Mouse (Mus musculus): Measurements from ENCODE around the gene Lin7c.
"Not testable (repeated sequence)": the region's sequence is repeated elsewhere in the genome, so short reads cannot be mapped to it uniquely, and the experiment has no call there.

Lin7c gene

DNA sequence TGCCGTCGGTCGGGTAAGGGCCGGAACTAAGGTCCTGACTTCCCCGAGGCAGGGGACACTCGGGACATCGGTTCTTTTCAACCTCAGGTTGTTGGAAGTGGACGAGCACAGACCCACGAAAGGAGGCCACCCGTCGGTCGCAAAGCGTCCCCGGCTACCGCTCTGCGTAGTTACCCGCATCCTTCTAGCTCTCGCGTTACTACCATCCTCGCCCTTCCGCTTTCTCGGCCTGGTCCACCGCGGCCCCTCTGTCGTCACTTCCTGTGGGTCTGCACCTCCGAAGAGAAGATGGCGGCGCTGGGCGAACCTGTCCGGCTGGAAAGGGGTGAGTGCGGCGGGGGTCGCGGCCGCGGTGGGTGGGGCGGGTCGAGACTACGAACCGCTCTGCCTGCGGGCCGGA lies at the start of gene Lin7c:
Lin7c (plus strand) TSS at position 257 of the 400 bp plus-strand sequence.
- peak; percentile 94 for DNase-seq (ENCODE audit: low read depth, low spot score)

DNA sequence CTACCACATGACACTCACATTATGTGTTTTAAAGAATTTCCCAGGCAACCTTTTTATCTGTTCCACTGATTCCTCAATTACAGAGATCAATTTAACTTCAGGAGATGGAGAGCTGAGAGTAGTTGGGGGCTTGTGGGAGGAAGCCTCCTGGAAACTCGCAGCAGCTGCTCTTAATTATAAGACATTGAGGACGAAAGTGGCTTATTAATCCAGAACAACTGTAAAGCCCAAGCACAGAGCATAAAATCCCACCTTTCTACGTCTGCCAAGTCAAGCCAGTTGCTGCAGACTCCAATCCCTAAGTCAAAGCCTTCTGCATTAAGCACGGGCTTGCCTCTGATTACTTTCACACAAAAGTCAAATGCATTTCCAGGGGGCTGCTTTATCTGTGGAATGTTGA lies 44.3 kb upstream of the Lin7c start:
- no peak for DNase-seq (ENCODE audit: low read depth, low spot score)

DNA sequence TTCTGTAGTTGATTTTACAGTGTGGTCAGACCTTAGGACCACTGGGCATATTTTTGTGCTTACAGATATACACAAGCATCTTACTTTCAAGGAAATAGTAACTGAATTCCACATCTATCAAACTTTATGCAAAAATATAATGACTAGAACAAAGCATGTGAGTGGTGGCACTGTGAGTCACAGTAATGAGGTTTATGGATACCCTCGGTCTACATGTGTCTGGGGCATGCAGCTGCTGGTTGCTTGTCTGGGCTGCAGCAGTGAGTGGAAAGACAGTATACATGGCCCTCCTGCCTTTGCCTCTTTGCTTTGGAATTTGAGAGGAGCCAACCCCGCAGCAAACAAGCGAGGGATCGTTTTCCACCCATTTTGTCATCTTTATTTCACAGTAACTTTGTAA lies 42.3 kb upstream of the Lin7c start:
- no peak for DNase-seq (ENCODE audit: low read depth, low spot score)

DNA sequence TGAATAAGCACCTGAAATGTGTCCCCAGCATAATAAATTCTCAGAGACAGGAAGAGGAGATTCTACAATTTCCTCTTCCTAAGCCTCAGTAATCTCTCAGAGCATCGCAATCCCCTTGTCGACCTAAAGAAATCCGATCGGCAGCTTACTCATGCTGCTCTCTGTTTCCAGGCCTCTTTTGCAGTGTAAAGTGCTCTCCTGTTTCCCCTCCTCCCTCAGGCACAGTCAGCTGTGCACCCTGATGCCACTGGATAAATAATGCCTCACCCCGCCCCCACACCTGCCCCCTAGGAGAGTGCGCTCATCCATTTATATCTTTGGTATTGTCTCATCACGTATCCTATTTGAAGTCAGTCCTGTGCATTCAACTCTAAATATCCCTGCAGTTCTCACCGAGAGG lies 41.9 kb upstream of the Lin7c start:
- no peak for DNase-seq (ENCODE audit: low read depth, low spot score)

DNA sequence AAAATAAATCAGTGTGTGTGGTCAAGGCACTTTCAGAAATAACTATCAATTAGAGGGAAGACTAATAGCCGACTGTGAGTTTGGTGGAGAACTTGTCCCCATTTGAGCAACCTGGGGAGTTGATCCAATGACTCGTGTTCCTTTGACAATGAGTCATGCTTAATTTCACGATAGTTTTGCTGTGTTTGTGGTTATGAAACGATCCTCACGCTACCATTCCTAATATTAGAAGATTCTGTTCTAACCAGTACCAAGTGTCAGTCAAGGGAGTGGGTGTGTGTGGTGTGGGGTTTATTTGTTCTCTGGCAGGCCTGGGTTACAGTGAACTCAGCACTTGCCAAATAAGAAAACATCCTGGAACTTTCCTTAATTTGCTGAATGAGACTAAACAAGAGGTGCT lies 35.1 kb upstream of the Lin7c start:
- DNase-seq (ENCODE audit: low read depth, low spot score) = no peak

DNA sequence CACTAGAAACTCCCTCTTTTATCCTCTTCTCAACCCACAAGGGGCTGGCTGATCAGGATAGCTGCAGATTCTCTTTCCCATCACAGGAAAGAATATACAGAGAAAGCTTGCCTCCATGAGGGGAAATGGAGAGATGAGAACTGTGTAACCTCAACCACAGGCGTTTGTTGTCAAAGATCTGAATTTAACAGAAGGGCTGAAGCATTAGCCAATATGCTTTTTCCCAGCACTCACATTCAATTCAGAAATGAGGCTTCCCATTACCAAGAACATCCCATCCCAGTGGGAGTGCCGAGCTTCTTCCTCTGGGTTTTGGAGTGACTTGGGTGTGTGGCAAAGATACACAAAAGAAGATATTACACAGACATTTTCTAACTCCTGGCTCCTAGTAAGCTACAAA lies 31.0 kb upstream of the Lin7c start:
- no peak for DNase-seq (ENCODE audit: low read depth, low spot score)

DNA sequence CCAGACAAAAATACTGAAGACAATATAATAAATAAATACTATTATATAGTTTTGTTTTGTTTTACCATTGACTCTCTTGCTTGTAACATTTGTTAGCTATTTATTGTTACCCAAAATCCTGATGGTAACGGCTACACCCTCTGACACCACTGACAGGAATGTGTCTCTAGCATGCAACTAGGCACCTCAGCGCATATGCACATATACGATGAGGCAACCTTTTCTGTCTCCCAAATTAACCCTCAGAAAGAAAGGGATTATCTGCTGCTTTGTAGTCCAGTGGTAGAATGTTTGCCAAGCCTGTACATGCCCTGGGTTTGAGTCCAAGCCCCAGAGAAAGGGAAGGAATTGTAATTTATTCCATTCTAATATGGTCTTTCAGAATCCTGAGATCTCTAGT lies 29.8 kb upstream of the Lin7c start:
- DNase-seq (ENCODE audit: low read depth, low spot score) = no peak

DNA sequence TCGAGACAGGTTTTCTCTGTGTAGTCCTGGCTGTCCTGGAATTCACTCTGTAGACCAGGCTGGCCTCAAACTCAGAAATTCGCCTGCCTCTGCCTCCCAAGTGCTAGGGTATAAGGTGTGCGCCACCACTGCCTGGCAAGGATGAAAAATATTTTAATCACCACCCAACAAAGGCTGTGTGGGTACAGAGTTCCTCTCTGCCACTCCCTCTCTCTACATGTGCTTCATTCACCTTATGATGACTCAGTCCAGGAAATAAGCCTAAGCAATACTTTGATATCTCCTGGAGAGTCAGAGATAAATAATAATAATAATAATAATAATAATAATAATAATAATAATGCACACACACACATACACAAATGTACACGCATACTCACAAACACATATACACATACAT lies 11.2 kb upstream of the Lin7c start:
- DNase-seq (ENCODE audit: low read depth, low spot score) = not testable (repeated sequence)

DNA sequence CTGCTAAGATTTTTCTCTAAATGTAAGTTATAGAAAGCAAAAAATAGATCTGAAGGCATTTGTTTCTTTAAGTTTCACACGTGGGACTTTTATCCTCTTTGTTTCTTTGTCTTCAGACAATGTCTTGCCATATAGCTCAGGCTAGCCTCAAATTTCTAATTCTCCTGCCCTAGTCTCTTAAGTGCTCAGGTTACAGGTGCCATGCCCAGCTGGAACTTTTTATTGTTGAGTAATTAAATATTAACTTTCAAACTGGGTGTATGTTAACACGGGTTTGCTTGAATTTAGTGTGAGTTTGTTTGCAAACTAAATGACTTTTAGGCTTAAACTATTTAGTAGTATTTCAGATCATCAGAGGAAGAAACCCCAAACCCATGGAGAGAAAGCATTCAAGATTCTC lies 9.5 kb upstream of the Lin7c start:
- no peak for DNase-seq (ENCODE audit: low read depth, low spot score)

DNA sequence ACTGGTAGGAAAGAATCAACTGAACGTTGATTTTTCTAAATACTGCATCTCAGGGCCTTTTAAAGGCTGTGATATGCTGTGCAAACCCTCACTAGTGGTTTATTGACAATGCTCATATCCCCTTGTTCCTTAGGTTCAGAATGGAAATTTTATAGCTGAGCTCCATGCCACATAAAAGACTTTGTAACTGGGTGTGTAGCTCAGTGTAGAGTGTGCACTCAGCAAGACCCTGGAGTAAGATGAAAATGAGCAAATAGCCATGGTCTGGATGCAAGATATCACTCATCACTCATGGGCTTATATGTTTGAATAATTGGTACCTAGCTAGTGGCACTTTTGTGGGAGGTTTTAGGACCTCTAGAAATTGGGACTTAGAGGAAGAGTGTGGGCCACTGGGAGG lies 9.0 kb upstream of the Lin7c start:
- no peak for DNase-seq (ENCODE audit: low read depth, low spot score)

DNA sequence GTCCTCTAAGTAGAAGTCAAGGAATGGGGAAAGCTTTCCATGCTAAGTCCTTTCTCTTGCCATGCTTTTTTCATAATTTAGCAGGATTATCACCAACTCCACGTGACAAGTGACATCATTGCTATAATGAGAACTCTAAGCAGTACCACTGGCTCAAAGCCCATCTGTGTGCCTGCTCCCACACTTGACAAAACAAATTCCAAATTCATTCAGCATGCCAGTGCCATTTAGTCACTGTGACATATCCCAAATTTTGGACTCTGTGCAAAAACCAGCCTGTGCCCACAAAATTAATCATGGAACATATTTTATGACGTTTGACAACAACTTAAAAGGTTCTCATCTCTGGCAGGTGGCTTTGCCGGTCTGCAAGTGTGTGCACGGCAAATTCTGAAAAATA lies 6.5 kb upstream of the Lin7c start:
- DNase-seq (ENCODE audit: low read depth, low spot score) = no peak

DNA sequence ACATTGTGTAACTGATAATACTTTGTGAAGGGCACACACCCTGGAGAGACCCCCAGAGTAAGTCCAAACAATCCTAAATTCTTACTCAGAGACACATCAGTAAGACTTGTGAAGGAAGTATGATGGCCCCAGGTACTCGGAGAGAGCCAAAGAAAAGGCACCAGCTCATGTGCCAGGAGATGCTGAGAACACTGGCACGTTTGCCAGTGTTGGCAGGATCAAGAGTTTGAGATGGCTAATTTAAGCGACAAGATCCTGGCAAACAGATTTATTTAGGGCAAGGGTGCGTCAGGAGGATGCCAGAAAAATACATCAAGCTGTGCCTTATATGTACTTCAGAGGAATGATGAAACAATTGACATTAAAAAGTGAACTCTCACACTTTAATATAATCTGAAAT lies 6.1 kb upstream of the Lin7c start:
- no peak for DNase-seq (ENCODE audit: low read depth, low spot score)

DNA sequence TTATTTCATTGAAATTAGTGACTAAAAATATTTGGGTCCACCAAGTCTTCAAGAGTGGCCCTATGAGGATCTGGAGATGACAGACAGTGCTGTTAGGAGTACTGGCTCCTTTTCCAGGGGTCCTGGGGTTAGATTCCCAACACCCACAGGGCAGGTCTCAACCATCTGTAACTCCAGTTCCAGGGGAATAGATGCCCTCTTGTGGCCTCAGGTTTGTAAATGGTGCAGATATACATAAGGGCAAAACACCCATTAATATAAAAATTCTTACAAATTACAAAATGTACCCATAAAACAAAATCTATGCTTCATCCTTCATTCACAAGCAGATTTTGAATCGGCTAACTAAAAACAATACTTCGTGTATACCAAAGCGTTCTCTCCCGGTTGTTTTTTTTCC lies 585 bp upstream of the Lin7c start:
- DNase-seq (ENCODE audit: low read depth, low spot score) = peak; percentile 31

DNA sequence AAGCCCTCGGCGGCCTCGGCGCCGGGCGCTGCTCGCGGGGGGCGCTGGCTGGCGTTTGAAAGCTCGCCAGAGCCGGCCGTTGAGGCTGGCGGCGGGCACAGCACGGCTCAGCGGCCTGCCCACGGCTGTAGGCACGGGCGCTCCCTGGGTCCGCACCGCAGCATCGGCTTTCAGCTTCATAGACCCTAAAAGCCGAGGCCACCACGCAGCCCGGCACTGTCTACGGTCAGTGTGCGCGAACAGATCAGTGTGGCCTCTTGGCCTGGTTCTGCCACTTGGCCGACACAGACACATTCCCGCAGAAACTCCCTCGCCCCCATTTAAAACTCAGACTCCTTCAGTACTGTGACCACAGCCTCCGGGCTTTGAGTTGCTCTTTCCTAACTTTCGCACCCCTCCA lies 378 bp downstream of the Lin7c start:
- DNase-seq (ENCODE audit: low read depth, low spot score) = no peak

DNA sequence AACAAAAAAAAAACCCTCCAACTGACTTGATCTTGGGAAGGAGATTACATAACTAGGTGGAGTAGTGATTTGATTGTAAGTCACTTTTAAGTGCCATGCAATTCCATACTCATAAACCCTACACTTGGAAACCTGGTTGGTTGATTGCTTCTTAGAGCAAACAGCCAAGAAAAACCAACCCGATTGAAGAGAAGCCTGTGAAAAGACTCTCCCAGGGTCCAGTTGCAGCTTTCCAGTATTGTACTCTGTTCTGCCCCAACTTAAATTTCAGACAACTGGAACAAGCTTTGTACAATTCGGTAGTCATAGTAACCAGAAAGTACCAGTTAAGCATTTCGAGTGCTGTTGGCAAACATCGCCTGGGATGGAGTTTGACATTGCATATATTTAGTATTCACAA lies 818 bp downstream of the Lin7c start:
- peak; percentile 37 for DNase-seq (ENCODE audit: low read depth, low spot score)

DNA sequence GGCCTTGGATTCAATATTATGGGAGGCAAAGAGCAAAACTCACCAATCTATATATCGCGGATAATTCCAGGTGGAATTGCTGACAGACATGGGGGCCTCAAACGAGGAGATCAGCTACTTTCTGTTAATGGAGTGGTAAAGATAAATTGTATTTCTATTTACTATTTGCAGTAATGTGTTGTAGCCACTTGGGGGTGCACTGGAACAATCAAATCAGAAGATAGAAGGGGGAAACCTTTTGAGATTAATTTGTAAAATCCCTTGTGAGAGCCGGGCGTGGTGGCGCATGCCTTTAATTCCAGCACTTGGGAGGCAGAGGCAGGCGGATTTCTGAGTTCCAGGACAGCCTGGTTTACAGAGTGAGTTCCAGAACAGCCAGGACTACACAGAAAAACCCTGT lies 5.7 kb downstream of the Lin7c start:
- peak; percentile 25 for DNase-seq (ENCODE audit: low read depth, low spot score)

DNA sequence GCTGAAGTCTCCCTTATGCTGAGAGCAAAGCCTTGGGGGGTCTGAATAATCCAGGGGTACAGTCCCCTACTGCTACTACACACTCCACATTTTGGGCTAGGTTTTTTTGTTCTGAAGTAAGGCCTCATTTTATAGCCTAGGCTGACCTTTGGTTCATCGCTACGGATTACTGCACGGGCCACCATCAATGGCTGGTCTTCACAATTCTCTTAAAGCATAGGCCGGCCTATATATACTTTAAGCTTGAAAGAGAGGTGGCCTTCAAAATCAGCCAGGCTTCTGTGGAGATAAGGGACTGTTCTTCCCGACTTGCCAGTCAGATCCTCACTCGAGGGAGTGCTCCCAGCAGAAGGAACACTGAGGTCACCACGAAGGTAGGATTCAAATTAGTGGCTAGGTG lies 12.2 kb downstream of the Lin7c start:
- DNase-seq (ENCODE audit: low read depth, low spot score) = no peak

DNA sequence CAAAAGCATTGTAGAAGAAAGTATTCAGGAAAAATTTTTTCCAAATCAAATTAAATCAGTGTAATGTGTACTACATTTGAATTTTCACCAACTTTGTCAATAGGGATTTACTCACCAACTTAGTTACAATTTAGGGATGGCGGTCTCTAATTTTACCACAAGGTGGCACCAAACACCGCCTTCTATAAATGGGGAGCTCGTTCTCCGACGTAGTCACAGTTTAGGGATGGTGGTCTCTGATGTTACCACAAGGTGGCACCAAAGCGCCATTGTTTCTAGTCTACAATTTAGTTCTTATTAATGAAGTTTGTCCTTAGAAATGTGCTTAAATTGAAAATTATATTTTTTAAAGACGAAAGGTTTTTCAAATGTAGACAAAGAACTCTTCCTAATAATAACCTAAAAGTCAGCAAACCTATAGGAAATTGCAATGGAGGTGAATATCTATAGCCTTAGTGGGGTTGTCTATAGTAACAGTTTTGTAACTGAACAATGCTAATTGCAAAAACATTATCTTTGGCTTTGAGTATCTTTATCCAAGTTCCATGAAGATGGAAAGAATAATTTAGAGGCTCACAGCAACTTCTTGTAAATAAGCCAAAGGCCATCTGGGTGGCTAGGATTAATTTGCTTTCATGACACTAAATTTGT lies 13.6 kb downstream of the Lin7c start:
- peak; percentile 83 for DNase-seq (ENCODE audit: low read depth, low spot score)

DNA sequence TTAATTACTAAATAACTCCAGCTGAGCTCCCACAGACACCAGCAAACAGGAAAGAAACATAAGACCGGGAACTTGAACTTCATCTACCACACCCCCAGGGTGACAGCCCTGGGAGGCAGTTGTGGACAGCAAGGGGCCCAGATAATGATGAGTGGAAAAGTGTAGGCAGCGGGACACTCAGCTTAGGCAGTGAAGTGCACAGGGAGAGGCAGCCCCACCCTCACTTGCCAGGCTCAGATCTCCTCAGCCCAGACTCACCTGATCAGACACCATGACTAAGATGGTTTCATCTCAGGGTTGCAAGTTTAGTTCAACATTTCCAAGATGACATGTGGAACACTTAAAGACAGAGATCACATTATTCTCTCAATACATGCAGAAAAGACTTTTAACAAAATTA lies 18.5 kb downstream of the Lin7c start:
- DNase-seq (ENCODE audit: low read depth, low spot score) = no peak

DNA sequence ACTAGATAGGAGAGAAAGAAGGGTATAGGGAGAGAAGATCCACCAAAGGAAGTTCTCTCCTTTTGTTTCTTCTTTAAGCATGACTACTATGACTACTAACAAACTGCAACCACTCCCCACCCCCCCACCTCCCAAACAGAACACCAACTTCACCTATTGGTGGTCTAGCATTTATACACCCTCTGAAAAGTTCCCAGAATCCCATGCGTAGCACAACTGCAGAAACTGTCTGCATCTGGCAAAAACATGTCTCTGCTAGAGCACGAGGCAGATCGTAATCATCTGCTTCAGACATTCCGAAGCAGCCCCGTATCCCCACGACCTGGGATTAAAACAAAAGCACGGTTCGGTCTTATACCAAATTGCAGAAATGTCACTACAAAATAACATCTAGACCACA lies 21.6 kb downstream of the Lin7c start:
- DNase-seq (ENCODE audit: low read depth, low spot score) = no peak

DNA sequence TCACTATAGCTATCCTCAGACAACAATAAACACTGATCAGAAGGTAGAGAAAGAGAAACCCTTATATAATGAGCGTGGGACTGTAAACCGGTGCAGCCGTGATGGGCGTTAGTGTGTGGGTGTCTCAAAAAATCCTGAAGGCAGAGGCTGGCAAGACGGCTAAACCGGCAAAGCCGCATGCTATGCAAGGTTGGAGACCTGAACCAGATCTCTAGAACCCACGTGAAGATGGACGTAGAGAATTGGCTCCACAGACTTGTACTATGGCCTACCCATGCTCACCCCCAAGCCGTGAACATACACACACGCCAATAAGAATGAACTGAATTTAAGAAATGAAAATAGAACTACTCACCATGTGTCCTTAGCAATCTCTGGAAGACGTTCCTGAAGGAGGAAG lies 22.1 kb downstream of the Lin7c start:
- DNase-seq (ENCODE audit: low read depth, low spot score) = no peak

DNA sequence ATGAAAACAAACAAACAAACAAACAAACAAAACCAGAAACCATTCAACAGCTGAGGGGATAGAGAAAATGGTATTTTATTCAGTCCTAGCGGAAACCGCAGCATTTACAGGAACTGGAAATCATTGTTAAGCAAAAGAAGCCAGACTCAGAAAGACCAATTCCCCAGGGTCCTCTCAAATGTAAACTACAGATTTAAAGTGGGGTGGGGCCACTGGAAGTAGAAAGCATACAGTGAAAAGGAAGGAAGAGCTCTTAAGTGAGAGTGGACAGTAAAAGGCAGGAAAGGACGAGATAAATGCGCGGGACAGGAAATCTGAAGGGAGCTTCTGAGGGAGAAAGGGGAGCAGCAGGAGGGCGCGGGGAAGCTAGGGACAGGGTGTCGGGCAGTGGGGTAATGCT lies 22.6 kb downstream of the Lin7c start:
- DNase-seq (ENCODE audit: low read depth, low spot score) = no peak

DNA sequence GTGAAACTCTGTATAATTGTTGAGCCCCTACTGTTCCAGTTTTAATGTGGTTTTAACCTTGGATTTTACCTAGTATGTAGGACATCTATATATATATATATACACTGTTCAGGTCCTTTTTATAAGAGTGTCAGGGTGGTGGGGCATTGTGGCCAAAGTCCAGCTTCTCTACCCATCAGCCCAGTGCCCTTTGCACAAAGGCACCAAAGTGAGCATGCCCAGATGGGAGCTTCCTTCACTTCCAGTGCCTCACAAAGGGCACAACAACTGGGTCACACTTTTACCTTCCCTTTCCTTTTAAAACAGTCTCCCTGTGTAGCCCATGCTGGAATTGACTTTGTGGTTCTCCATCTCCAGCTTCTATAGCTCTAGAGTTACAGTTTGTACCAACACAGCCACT lies 23.9 kb downstream of the Lin7c start:
- DNase-seq (ENCODE audit: low read depth, low spot score) = no peak

DNA sequence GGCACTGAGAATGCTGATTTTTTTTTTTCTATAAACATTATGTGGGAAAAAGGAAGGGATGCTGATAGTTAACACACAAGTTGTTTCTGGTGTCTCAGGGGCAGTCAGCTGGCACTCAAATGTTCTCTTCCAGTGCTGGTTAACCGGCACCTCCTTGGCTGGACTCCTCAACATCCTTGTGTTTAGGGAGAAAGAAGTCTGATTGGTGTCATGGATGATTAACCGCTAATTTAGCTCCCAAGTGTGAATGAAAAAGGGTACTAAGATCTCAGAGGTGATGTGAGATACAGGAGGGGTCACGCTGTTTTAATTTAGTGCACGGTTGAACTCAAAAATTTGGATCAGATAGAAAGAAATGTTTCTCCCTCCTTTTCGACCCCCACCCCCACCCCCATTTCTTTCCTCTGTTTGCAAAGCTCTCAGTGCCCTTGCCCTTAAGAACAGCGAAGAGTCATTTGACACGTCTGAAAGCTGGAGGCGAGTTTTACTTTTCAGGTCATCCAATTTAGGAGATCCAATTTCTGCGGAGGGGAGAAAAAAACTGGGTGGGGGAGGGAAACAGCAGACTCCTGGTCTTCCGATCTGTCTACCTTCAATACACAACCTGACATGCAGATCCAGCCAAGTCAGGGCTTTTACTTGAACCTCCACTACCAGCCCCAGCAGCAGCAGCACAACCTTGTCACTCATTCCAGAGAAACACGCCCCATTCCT lies 26.3 kb downstream of the Lin7c start:
- DNase-seq (ENCODE audit: low read depth, low spot score) = no peak
